8 mouse cellular contexts compared by ENCODE assay signal in genomic region chr7:81523008-81523662, GRCm38 (mm10). TPM values are rescaled to one million over a fixed set of nuclear protein-coding genes. Genes with fewer than 3 reads are reported as not detected.
DNase-seq lines count a peak whose midpoint lies in the region; ATAC-seq and TF ChIP-seq lines count a peak whose summit lies in the region.

No protein-coding gene starts in this region.

- peak overlapping the region; percentile 73 for H3K4me3 ChIP-seq in bone marrow macrophage, adult 2 months (ENCODE audit: insufficient read depth, low read length)
- H3K4me3 ChIP-seq in embryonic fibroblast, embryonic 13.5 days (ENCODE audit: insufficient read depth, low read length), result peak overlapping the region; percentile 82
- peak overlapping the region; percentile 75 for H3K4me3 ChIP-seq in heart, embryonic 11.5 days (ENCODE audit: low read depth, low read length)
- peak overlapping the region; percentile 86 for H3K4me3 ChIP-seq in kidney, embryonic 16.5 days (ENCODE audit: low read length)
- H3K4me3 ChIP-seq in liver, adult 2 months (ENCODE audit: insufficient read depth, low read depth, low read length), result peak overlapping the region; percentile 91
- H3K4me3 ChIP-seq in myocyte, result peak overlapping the region; percentile 70

- under 1% methylated on average over 31 of the region's 31 CpGs for WGBS in heart, embryonic 11.5 days (ENCODE audit: insufficient replicate concordance)
- under 1% methylated on average over 31 of the region's 31 CpGs for WGBS in kidney, embryonic 16.5 days
- under 1% methylated on average over 31 of the region's 31 CpGs for WGBS in liver, adult 2 months

- H3K9ac ChIP-seq in heart, embryonic 11.5 days (ENCODE audit: low read depth, low read length), result peak overlapping the region; percentile 84
- H3K9ac ChIP-seq in kidney, embryonic 16.5 days (replicated peaks; ENCODE audit: low read length), result peak overlapping the region; percentile 80
- H3K9ac ChIP-seq in liver, adult 2 months (ENCODE audit: low read depth, low read length), result peak overlapping the region; percentile 89

- H3K27ac ChIP-seq in bone marrow macrophage, adult 2 months (ENCODE audit: insufficient read depth, low read depth, low read length), result peak overlapping the region; percentile 56
- H3K27ac ChIP-seq in embryonic fibroblast, embryonic 13.5 days (ENCODE audit: insufficient read depth, low read length), result peak overlapping the region; percentile 59
- peak overlapping the region; percentile 96 for H3K27ac ChIP-seq in heart, embryonic 11.5 days (ENCODE audit: low read depth, low read length)
- H3K27ac ChIP-seq in kidney, embryonic 16.5 days (ENCODE audit: low read length), result peak overlapping the region; percentile 97
- peak overlapping the region; percentile 87 for H3K27ac ChIP-seq in liver, adult 2 months (replicated peaks; ENCODE audit: insufficient read depth, low read depth, low read length)

- no peaks in the 10 kb centered on the region for H3K27me3 ChIP-seq in heart, embryonic 11.5 days (ENCODE audit: control insufficient read depth, insufficient read depth, low read length)
- H3K27me3 ChIP-seq in kidney, embryonic 16.5 days (ENCODE audit: insufficient read depth, low read length), result no peaks in the 10 kb centered on the region
- H3K27me3 ChIP-seq in liver, adult 2 months (ENCODE audit: control insufficient read depth, insufficient read depth, low read length), result no peaks in the 10 kb centered on the region
- no peaks in the 10 kb centered on the region for H3K27me3 ChIP-seq in myocyte (ENCODE audit: control insufficient read depth, insufficient read depth, insufficient read length)
- no peaks in the 10 kb centered on the region for H3K27me3 ChIP-seq in splenic B cell, adult 2 months (ENCODE audit: control insufficient read depth, insufficient read depth, low read length, poor library complexity, severe bottlenecking)

- peak; percentile 68; the same call in 1 of the 2 replicates for TF ChIP-seq POLR2A in bone marrow macrophage, adult 2 months (IDR thresholded peaks at IDR 0.05; ENCODE audit: borderline replicate concordance, low read depth, low read length)
- TF ChIP-seq POLR2A in embryonic fibroblast, embryonic 13.5 days (IDR thresholded peaks at IDR 0.05; ENCODE audit: low read depth, low read length), result peak; percentile 98
- peak; percentile 89 for TF ChIP-seq POLR2A in liver, adult 2 months (IDR thresholded peaks at IDR 0.05; ENCODE audit: extremely low read depth, insufficient read depth, low read length)
- peak; percentile 87 for TF ChIP-seq POLR2A in myocyte (IDR thresholded peaks at IDR 0.05; ENCODE audit: insufficient read length, low read depth)

- peak; percentile 91 for DNase-seq in A20 (ENCODE audit: low read depth, low spot score)
- DNase-seq in liver, adult 2 months (ENCODE audit: extremely low read depth, low read depth, low spot score), result peak; percentile 87
- DNase-seq in splenic B cell, adult 2 months (ENCODE audit: low read depth, low spot score), result peak; percentile 96

- peak overlapping the region; percentile 64 for H3ac ChIP-seq in myocyte (ENCODE audit: control insufficient read depth, insufficient read length)

- H3K79me2 ChIP-seq in liver, adult 2 months (ENCODE audit: control insufficient read depth, insufficient read depth, low read length), result peaks cover 10% of the 10 kb centered on the region; the same call in 1 of the 2 replicates
- peaks cover 22% of the 10 kb centered on the region for H3K79me2 ChIP-seq in myocyte (ENCODE audit: control insufficient read depth, insufficient read depth)

- 0 out of 2 replicates have a peak, but pooled peaks cover 5% of the 10 kb centered on the region for H3K36me3 ChIP-seq in heart, embryonic 11.5 days (ENCODE audit: control insufficient read depth, insufficient read depth, low read length)
- H3K36me3 ChIP-seq in kidney, embryonic 16.5 days (ENCODE audit: insufficient read depth, low read length), result no peaks in the 10 kb centered on the region
- peaks cover 5% of the 10 kb centered on the region; the same call in 1 of the 2 replicates for H3K36me3 ChIP-seq in liver, adult 2 months (ENCODE audit: control insufficient read depth, insufficient read depth, low read length)
- H3K36me3 ChIP-seq in myocyte (ENCODE audit: control insufficient read depth, insufficient read depth), result peaks cover 3% of the 10 kb centered on the region
- no peaks in the 10 kb centered on the region for H3K36me3 ChIP-seq in splenic B cell, adult 2 months (ENCODE audit: control insufficient read depth, insufficient read depth, low read length, poor library complexity, severe bottlenecking)

- H3K9me3 ChIP-seq in heart, embryonic 11.5 days (replicated peaks; ENCODE audit: control insufficient read depth, low read length), result no peaks in the 10 kb centered on the region
- H3K9me3 ChIP-seq in kidney, embryonic 16.5 days (ENCODE audit: low read length), result no peaks in the 10 kb centered on the region

- peaks cover 6% of the 10 kb centered on the region; the same call in 1 of the 2 replicates for H3K4me1 ChIP-seq in bone marrow macrophage, adult 2 months (ENCODE audit: control insufficient read depth, insufficient read depth, low read length)
- peaks cover 2% of the 10 kb centered on the region; the same call in 1 of the 2 replicates for H3K4me1 ChIP-seq in embryonic fibroblast, embryonic 13.5 days (ENCODE audit: control insufficient read depth, insufficient read depth, low read length)
- H3K4me1 ChIP-seq in heart, embryonic 11.5 days (ENCODE audit: control insufficient read depth, insufficient read depth, low read length), result peaks cover 13% of the 10 kb centered on the region; the same call in 1 of the 2 replicates
- peaks cover 18% of the 10 kb centered on the region for H3K4me1 ChIP-seq in kidney, embryonic 16.5 days (ENCODE audit: insufficient read depth, low read length)
- peaks cover 12% of the 10 kb centered on the region for H3K4me1 ChIP-seq in liver, adult 2 months (ENCODE audit: control insufficient read depth, insufficient read depth, low read length)

- H3K4me2 ChIP-seq in heart, embryonic 11.5 days, result peak overlapping the region; percentile 92
- H3K4me2 ChIP-seq in kidney, embryonic 16.5 days (replicated peaks; ENCODE audit: low read depth, low read length), result peak overlapping the region; percentile 83
- H3K4me2 ChIP-seq in myocyte (ENCODE audit: low read depth), result peak overlapping the region; percentile 96

- ATAC-seq in heart, embryonic 11.5 days (replicated peaks; ENCODE audit: insufficient number of reproducible peaks, low FRiP score, low TSS enrichment), result peak; percentile 91
- peak; percentile 98 for ATAC-seq in kidney, embryonic 16.5 days (ENCODE audit: low FRiP score, low TSS enrichment)

- TF ChIP-seq CTCF in bone marrow macrophage, adult 2 months (IDR thresholded peaks at IDR 0.05; ENCODE audit: low read depth, low read length), result no peak
- no peak for TF ChIP-seq CTCF in embryonic fibroblast, embryonic 13.5 days (IDR thresholded peaks at IDR 0.05; ENCODE audit: borderline replicate concordance, insufficient read depth, low read length)
- TF ChIP-seq CTCF in liver, adult 2 months (IDR thresholded peaks at IDR 0.05; ENCODE audit: low read depth, low read length), result no peak

TF ChIP-seq in myocyte, 11 proteins besides CTCF, POLR2A, EP300 and RAD21:
- TF ChIP-seq MYOG (IDR thresholded peaks at IDR 0.05; ENCODE audit: control insufficient read depth in 1 of 3, insufficient read depth in 1 of 3, insufficient read length in 2 of 3, low read depth in 2 of 3) (no peak), POLR2AphosphoS2 (IDR thresholded peaks at IDR 0.05; ENCODE audit: insufficient read length, low read depth) (peak; percentile 83)

RNA-seq across cellular contexts. Expression of gene BC048679, which starts 25.1 kb away (rescaled TPM):
- polyA plus RNA-seq in bone marrow macrophage, adult 2 months (2012; ENCODE audit: insufficient read depth, insufficient read length, missing spikeins), result not detected in 2 replicates
- not detected in 2 replicates for polyA plus RNA-seq in embryonic fibroblast, embryonic 13.5 days (2011; ENCODE audit: insufficient read length, low read depth, missing spikeins)
- polyA plus RNA-seq in heart, embryonic 11.5 days (2014; fragmentation: Nextera tagmentation; extraction: Ambion mirVana), result not detected in 2 replicates
- polyA plus RNA-seq in kidney, embryonic 16.5 days (2015; fragmentation: Nextera tagmentation; extraction: Ambion mirVana), result not detected in 2 replicates
- total RNA-seq in liver, adult 2 months (2014; rRNA removed), result not detected in 2 replicates
- polyA plus RNA-seq in liver, adult 2 months (2012; rRNA removed), result not detected in 2 replicates
- polyA plus RNA-seq in myocyte (2012; fragmentation: generic; extraction: Trizol), result not detected

RNA-seq across cellular contexts. Expression of gene Ap3b2, which starts 29.4 kb away (rescaled TPM):
- polyA plus RNA-seq in bone marrow macrophage, adult 2 months (2012; ENCODE audit: insufficient read depth, insufficient read length, missing spikeins), result not detected in 2 replicates
- 0.33 TPM in 1 of 2 replicates, not detected in the other for polyA plus RNA-seq in embryonic fibroblast, embryonic 13.5 days (2011; ENCODE audit: insufficient read length, low read depth, missing spikeins)
- polyA plus RNA-seq in heart, embryonic 11.5 days (2014; fragmentation: Nextera tagmentation; extraction: Ambion mirVana), result 11.4 and 15.0 TPM in 2 replicates
- polyA plus RNA-seq in kidney, embryonic 16.5 days (2015; fragmentation: Nextera tagmentation; extraction: Ambion mirVana), result 1.0 and 1.5 TPM in 2 replicates
- total RNA-seq in liver, adult 2 months (2014; rRNA removed), result 0.07 TPM in 1 of 2 replicates, not detected in the other
- polyA plus RNA-seq in liver, adult 2 months (2012; rRNA removed), result not detected in 2 replicates
- not detected for polyA plus RNA-seq in myocyte (2012; fragmentation: generic; extraction: Trizol)

RNA-seq across cellular contexts. Expression of gene Fsd2, which starts 43.6 kb away (rescaled TPM):
- 0.32 and 0.40 TPM in 2 replicates for polyA plus RNA-seq in bone marrow macrophage, adult 2 months (2012; ENCODE audit: insufficient read depth, insufficient read length, missing spikeins)
- polyA plus RNA-seq in embryonic fibroblast, embryonic 13.5 days (2011; ENCODE audit: insufficient read length, low read depth, missing spikeins), result not detected in 2 replicates
- polyA plus RNA-seq in heart, embryonic 11.5 days (2014; fragmentation: Nextera tagmentation; extraction: Ambion mirVana), result 50.9 and 62.4 TPM in 2 replicates
- polyA plus RNA-seq in kidney, embryonic 16.5 days (2015; fragmentation: Nextera tagmentation; extraction: Ambion mirVana), result 0.19 and 0.27 TPM in 2 replicates
- total RNA-seq in liver, adult 2 months (2014; rRNA removed), result 0.13 and 0.28 TPM in 2 replicates
- polyA plus RNA-seq in liver, adult 2 months (2012; rRNA removed), result 0.04 TPM in 2 replicates
- polyA plus RNA-seq in myocyte (2012; fragmentation: generic; extraction: Trizol), result 4.8 TPM

RNA-seq across cellular contexts. Expression of gene Whamm, which starts 47.9 kb away (rescaled TPM):
- 13.4 and 15.8 TPM in 2 replicates for polyA plus RNA-seq in bone marrow macrophage, adult 2 months (2012; ENCODE audit: insufficient read depth, insufficient read length, missing spikeins)
- 7.5 and 7.9 TPM in 2 replicates for polyA plus RNA-seq in embryonic fibroblast, embryonic 13.5 days (2011; ENCODE audit: insufficient read length, low read depth, missing spikeins)
- 5.9 and 6.2 TPM in 2 replicates for polyA plus RNA-seq in heart, embryonic 11.5 days (2014; fragmentation: Nextera tagmentation; extraction: Ambion mirVana)
- polyA plus RNA-seq in kidney, embryonic 16.5 days (2015; fragmentation: Nextera tagmentation; extraction: Ambion mirVana), result 1.2 and 3.4 TPM in 2 replicates
- total RNA-seq in liver, adult 2 months (2014; rRNA removed), result 20.7 and 25.4 TPM in 2 replicates
- polyA plus RNA-seq in liver, adult 2 months (2012; rRNA removed), result 35.1 and 44.6 TPM in 2 replicates
- polyA plus RNA-seq in myocyte (2012; fragmentation: generic; extraction: Trizol), result 4.0 TPM

Comparison
In these comparisons a context has a peak if more than half of its experiments do, and no peak if none do; other contexts are left out.
1. Peak in every context shown above with its lines: DNase-seq, ATAC-seq, H3K4me3 ChIP-seq and H3K27ac ChIP-seq.